Mouse (Mus musculus): ENCODE measurements at regions not wholly inside any gene's neighbourhood (a gene's known extent, or its start where the extent isn't known, plus 50 kb on each side); places are given as distances from the start of the nearest gene placed in this dataset.

DNA sequence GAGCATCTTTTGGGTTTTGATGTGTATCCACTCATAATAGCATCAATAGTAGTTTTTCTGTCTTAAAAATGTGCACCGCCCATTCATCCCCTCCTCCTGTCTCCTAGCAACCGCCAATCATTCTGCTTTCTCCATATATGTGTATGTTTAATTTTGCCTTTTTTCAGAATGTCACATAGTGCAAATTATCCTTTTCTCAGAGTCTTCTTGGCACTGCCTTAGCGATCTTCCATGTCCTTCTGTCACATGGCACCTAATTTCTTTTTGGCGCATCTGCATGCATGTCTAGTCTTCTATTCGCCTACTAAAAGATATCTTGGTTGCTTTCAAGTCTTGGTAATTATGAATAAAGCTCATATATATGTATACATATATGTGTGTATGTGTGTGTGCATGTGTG is 573.0 kb downstream of the Gm19410 start:
- no peak overlapping the region for H3K4me3 ChIP-seq (replicated peaks)
- WGBS: 98% methylated on average over 5 of the region's 5 CpGs
- H3K27ac ChIP-seq (replicated peaks): no peak overlapping the region
- H3K9me3 ChIP-seq (replicated peaks): no peaks in the 10 kb centered on the region
- 0 out of 2 replicates have a peak, but pooled peaks cover 3% of the 10 kb centered on the region for H3K4me1 ChIP-seq
- ATAC-seq (ENCODE audit: low FRiP score): no peak
- no peaks in the 10 kb centered on the region for H3K36me3 ChIP-seq
- H3K27me3 ChIP-seq (replicated peaks): no peaks in the 10 kb centered on the region
- H3K4me2 ChIP-seq: no peak overlapping the region
- no peak overlapping the region for H3K9ac ChIP-seq (replicated peaks)

DNA sequence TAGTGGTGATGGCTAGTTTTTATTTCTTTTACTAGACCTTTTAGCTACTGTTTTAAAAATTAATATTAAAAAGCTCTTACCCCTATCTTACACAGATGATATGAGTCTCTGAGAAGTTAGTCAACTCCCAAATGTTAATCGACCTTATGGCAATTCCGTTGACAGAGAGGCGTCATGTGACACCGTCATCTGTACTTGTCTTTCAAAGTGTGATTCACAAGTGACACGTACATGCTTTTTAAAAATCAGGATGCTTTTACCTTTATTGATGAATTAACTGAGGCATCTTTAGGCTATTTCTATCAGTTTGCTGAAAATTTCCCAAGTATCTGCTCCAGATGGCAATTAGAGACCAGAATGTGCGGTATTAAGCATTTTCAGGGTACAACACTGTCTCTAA is 573.9 kb downstream of the Gm19410 start:
- H3K4me3 ChIP-seq (replicated peaks): no peak overlapping the region
- H3K27ac ChIP-seq (replicated peaks): no peak overlapping the region
- WGBS: 93% methylated on average over 6 of the region's 6 CpGs
- no peak for ATAC-seq (ENCODE audit: low FRiP score)
- H3K4me2 ChIP-seq: no peak overlapping the region
- no peaks in the 10 kb centered on the region for H3K27me3 ChIP-seq (replicated peaks)
- H3K36me3 ChIP-seq: no peaks in the 10 kb centered on the region
- H3K9me3 ChIP-seq (replicated peaks): no peaks in the 10 kb centered on the region
- no peak overlapping the region for H3K9ac ChIP-seq (replicated peaks)
- 0 out of 2 replicates have a peak, but pooled peaks cover 3% of the 10 kb centered on the region for H3K4me1 ChIP-seq

DNA sequence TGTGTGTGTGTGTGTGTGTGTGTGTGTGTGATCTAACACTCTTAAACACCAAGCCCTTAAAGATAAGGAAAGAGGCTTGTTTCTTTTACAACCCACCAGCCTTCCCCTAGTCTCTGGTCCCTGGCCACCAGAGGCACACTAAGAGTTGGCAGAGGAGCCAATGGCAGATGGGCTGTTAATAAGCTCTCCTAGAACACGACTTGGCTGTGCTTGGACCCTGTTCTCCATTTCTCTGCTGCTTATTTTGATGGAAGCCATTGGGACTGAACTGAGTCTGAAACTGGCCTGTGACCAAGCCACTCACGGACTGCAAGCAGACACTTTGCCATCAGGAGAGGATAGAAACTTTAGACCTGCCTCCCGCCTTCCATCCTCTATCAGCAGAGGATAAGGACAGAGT is 574.9 kb downstream of the Gm19410 start:
- whole genome bisulfite sequencing: 75% methylated on average over 3 of the region's 3 CpGs
- no peak overlapping the region for H3K27ac ChIP-seq (replicated peaks)
- H3K9me3 ChIP-seq (replicated peaks): no peaks in the 10 kb centered on the region
- H3K36me3 ChIP-seq: no peaks in the 10 kb centered on the region
- no peak overlapping the region for H3K9ac ChIP-seq (replicated peaks)
- no peaks in the 10 kb centered on the region for H3K27me3 ChIP-seq (replicated peaks)
- no peak overlapping the region for H3K4me2 ChIP-seq
- no peak overlapping the region for H3K4me3 ChIP-seq (replicated peaks)
- H3K4me1 ChIP-seq: 0 out of 2 replicates have a peak, but pooled peaks cover 3% of the 10 kb centered on the region
- ATAC-seq (ENCODE audit: low FRiP score): no peak

DNA sequence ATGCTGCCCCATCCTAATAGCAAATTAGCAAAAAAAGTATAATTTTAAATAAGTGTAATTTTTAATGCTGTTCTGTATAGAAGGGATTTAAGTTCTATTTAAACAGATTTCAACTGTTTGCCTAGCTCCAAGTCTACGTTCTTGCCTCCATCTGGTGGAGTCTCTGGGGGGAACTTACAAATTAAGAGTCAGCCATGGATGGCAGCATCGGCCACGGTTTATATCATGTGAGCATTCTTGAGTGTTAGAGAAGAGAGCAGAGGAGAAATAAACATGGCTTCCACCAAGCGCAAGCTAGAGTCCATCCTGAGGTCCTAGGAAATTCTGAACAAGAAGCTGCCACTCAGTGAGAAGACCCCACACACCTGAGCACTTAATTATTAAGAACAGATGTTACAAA is 576.4 kb downstream of the Gm19410 start:
- Histone ChIP-seq H3K9ac (replicated peaks) (no peak overlapping the region), H3K27me3 (replicated peaks) (no peaks in the 10 kb centered on the region), H3K9me3 (replicated peaks) (no peaks in the 10 kb centered on the region), H3K4me2 (no peak overlapping the region), H3K4me1 (0 out of 2 replicates have a peak, but pooled peaks cover 3% of the 10 kb centered on the region), H3K36me3 (no peaks in the 10 kb centered on the region), H3K4me3 (replicated peaks) (no peak overlapping the region), H3K27ac (replicated peaks) (no peak overlapping the region)
- WGBS: 49% methylated on average over 4 of the region's 4 CpGs
- ATAC-seq (ENCODE audit: low FRiP score): no peak

DNA sequence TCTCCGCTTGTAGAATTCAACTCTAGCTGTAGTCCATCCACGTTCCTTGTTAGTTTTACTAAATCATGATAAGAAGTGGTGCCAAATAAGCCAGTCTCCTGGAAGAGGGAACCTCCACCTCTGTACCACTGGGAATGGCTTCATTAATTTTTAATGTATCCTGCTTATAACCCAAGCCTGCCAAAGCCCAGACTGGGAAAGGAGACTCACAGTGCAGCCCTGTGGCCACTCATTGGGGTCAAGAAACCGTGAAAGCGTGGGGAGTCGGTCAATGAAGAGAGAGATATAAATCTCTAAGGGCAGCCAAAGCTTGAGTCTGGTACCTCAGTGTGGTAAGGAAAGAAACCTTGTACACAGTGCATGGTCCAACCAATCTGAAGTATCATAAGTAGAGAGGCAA is 577.1 kb downstream of the Gm19410 start:
- H3K9ac ChIP-seq (replicated peaks): no peak overlapping the region
- WGBS: 75% methylated on average over 5 of the region's 5 CpGs
- H3K36me3 ChIP-seq: no peaks in the 10 kb centered on the region
- H3K9me3 ChIP-seq (replicated peaks): no peaks in the 10 kb centered on the region
- no peak overlapping the region for H3K4me3 ChIP-seq (replicated peaks)
- no peaks in the 10 kb centered on the region for H3K27me3 ChIP-seq (replicated peaks)
- no peak overlapping the region for H3K4me2 ChIP-seq
- no peak for ATAC-seq (ENCODE audit: low FRiP score)
- no peak overlapping the region for H3K27ac ChIP-seq (replicated peaks)
- H3K4me1 ChIP-seq: 0 out of 2 replicates have a peak, but pooled peaks cover 3% of the 10 kb centered on the region

DNA sequence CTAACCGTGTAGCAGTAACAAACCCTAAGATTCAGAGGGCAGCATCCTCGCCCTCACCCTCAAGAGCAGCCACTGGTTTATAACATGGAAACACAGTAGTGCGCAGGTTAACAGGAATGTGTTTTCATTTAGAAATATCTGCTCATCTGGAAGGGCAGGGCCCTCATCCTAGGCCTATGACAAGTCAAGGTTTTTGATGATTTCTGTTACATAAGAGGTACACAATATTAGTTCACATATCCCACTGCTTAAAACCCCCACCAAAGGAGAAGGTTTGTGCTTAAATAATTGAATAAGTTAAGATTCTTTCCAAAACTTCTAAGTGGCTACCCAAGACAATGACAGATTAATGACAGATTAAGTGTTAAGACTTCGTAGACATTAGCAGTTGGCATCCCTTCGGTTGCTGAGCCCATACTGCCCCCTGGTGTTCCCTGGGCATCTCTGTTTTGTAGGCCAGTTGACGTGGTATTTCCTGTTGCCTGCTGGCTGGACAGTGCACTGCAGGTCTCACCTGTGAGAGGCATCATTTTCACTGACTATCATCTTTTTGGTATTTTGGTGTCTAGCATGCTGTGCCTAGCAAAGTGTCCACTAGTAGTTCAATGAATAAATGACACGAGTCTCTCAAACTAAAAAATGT is 581.2 kb downstream of the Gm19410 start:
- H3K4me3 ChIP-seq (replicated peaks): no peak overlapping the region
- 0 out of 2 replicates have a peak, but pooled peaks cover 3% of the 10 kb centered on the region for H3K4me1 ChIP-seq
- WGBS: 55% methylated on average over 7 of the region's 7 CpGs
- no peak overlapping the region for H3K9ac ChIP-seq (replicated peaks)
- H3K27me3 ChIP-seq (replicated peaks): no peaks in the 10 kb centered on the region
- no peak overlapping the region for H3K27ac ChIP-seq (replicated peaks)
- no peak overlapping the region for H3K4me2 ChIP-seq
- no peaks in the 10 kb centered on the region for H3K9me3 ChIP-seq (replicated peaks)
- ATAC-seq (ENCODE audit: low FRiP score): peak; percentile 47; the same call in 1 of the 2 replicates
- H3K36me3 ChIP-seq: no peaks in the 10 kb centered on the region

DNA sequence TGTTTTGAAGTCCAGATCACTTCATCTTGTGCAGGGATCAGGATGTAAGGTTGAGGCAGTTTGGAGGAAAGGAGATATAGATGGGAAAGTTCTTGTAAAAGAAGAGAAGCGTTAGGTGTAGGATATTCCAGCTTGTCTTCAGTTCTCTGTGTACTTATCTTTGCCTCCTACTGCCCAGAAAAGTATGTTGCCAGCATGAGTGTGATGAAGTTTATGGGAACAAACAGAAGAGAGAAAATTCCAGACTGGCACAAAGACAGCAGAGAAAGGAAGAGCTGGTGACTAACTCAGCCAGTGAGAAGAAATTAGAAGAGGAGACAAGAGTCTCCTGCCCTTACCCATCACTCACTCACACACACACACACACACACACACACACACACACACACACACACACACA is 582.5 kb downstream of the Gm19410 start:
- H3K9me3 ChIP-seq (replicated peaks): no peaks in the 10 kb centered on the region
- no peaks in the 10 kb centered on the region for H3K4me1 ChIP-seq
- no peak overlapping the region for H3K9ac ChIP-seq (replicated peaks)
- no peak for ATAC-seq (ENCODE audit: low FRiP score)
- no peak overlapping the region for H3K27ac ChIP-seq (replicated peaks)
- no peaks in the 10 kb centered on the region for H3K27me3 ChIP-seq (replicated peaks)
- no peak overlapping the region for H3K4me2 ChIP-seq
- H3K4me3 ChIP-seq (replicated peaks): no peak overlapping the region
- 93% methylated on average over 1 of the region's 1 CpGs for WGBS
- no peaks in the 10 kb centered on the region for H3K36me3 ChIP-seq

GRCm38 (mm10) chr8:36354926-36355325 is 589.3 kb downstream of the Gm19410 start:
- 33% methylated on average over 3 of the region's 3 CpGs for WGBS
- H3K36me3 ChIP-seq: no peaks in the 10 kb centered on the region
- no peaks in the 10 kb centered on the region for H3K9me3 ChIP-seq (replicated peaks)
- no peak overlapping the region for H3K4me2 ChIP-seq
- no peak overlapping the region for H3K9ac ChIP-seq (replicated peaks)
- no peaks in the 10 kb centered on the region for H3K27me3 ChIP-seq (replicated peaks)
- no peak overlapping the region for H3K27ac ChIP-seq (replicated peaks)
- no peak for ATAC-seq (ENCODE audit: low FRiP score)
- H3K4me3 ChIP-seq (replicated peaks): no peak overlapping the region
- no peaks in the 10 kb centered on the region for H3K4me1 ChIP-seq

DNA sequence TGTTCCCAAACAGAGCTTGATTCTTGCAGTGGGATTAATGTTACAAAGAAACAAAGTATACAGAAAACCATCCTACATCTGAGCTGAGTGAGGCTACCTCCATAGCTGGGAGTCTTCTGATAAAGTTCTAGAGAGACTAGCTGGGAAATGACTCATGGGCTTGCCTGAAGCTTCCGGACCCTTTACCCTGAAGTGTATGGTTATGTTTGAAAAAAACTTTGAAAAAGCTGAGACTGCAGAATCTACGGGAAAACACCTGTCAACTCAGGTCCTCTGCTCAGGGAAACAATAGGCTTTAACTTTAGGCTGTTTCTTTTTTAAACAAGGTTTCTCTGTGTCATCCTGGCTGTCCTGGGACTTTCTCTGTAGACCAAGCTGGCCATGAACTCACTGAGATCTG is 593.4 kb downstream of the Gm19410 start:
- Histone ChIP-seq H3K36me3 (no peaks in the 10 kb centered on the region), H3K4me1 (no peaks in the 10 kb centered on the region)
- 99% methylated on average over 2 of the region's 2 CpGs for WGBS

GRCm38 (mm10) chr8:36361255-36361654 is 595.7 kb downstream of the Gm19410 start:
- Histone ChIP-seq H3K36me3 (no peaks in the 10 kb centered on the region), H3K4me2 (no peak overlapping the region), H3K27me3 (replicated peaks) (no peaks in the 10 kb centered on the region), H3K9me3 (replicated peaks) (no peaks in the 10 kb centered on the region), H3K9ac (replicated peaks) (no peak overlapping the region), H3K27ac (replicated peaks) (no peak overlapping the region), H3K4me1 (no peaks in the 10 kb centered on the region), H3K4me3 (replicated peaks) (no peak overlapping the region)
- 14% methylated on average over 2 of the region's 2 CpGs for WGBS
- peak; percentile 50; the same call in 1 of the 2 replicates for ATAC-seq (ENCODE audit: low FRiP score)

More for the DNA sequence above, 593.4 kb downstream of the Gm19410 start:
- ATAC-seq (ENCODE audit: low FRiP score): no peak
- H3K4me2 ChIP-seq: no peak overlapping the region
- no peak overlapping the region for H3K9ac ChIP-seq (replicated peaks)
- H3K9me3 ChIP-seq (replicated peaks): no peaks in the 10 kb centered on the region
- no peak overlapping the region for H3K27ac ChIP-seq (replicated peaks)
- H3K4me3 ChIP-seq (replicated peaks): no peak overlapping the region
- no peaks in the 10 kb centered on the region for H3K27me3 ChIP-seq (replicated peaks)

DNA sequence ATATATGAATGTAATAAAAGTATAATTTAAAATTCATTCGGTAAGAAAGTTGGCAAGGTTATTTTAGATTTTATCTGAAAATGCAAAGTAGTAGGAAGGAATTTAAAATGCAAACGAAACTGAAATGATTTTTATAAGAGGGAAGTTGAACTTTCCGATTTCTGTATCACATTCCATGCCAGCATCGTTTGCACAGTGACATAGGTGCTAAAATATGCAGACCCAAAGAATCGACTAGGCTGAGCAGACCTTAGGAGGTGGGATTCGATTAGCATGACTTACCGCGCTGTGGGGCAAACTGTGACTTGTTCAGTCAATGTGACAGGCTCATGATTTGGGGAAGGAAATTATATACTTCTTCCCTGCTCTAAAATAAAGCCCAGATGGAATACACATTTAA is 596.2 kb downstream of the Gm19410 start:
- 67% methylated on average over 8 of the region's 8 CpGs for WGBS

GRCm38 (mm10) chr8:36363291-36363690 is 597.7 kb downstream of the Gm19410 start:
- no peak for ATAC-seq (ENCODE audit: low FRiP score)
- Histone ChIP-seq H3K9ac (replicated peaks) (no peak overlapping the region), H3K4me1 (no peaks in the 10 kb centered on the region), H3K27ac (replicated peaks) (no peak overlapping the region), H3K36me3 (no peaks in the 10 kb centered on the region), H3K9me3 (replicated peaks) (no peaks in the 10 kb centered on the region), H3K27me3 (replicated peaks) (no peaks in the 10 kb centered on the region), H3K4me2 (no peak overlapping the region), H3K4me3 (replicated peaks) (no peak overlapping the region)
- 65% methylated on average over 9 of the region's 9 CpGs for WGBS

More for the DNA sequence above, 596.2 kb downstream of the Gm19410 start:
- no peak overlapping the region for H3K27ac ChIP-seq (replicated peaks)
- no peaks in the 10 kb centered on the region for H3K27me3 ChIP-seq (replicated peaks)
- no peaks in the 10 kb centered on the region for H3K9me3 ChIP-seq (replicated peaks)
- no peaks in the 10 kb centered on the region for H3K36me3 ChIP-seq
- no peak overlapping the region for H3K4me3 ChIP-seq (replicated peaks)
- H3K4me1 ChIP-seq: no peaks in the 10 kb centered on the region
- no peak overlapping the region for H3K9ac ChIP-seq (replicated peaks)
- no peak overlapping the region for H3K4me2 ChIP-seq
- no peak for ATAC-seq (ENCODE audit: low FRiP score)

All from neural tube, embryonic 15.5 days (tissue).